Mouse (Mus musculus): ENCODE measurements around the gene Arhgap27.
"Not testable (repeated sequence)": the region's sequence is repeated elsewhere in the genome, so short reads cannot be mapped to it uniquely, and the experiment has no call there.

Gene Arhgap27

GRCm38 (mm10) chr11:103363214-103364148, at the start of gene Arhgap27:
Gene Arhgap27, minus strand, starts transcription at chr11:103363692.
- DNase-seq (ENCODE audit: low spot score): peak; percentile 62

GRCm38 (mm10) chr11:103412950-103413423, 49.5 kb upstream of the Arhgap27 start:
- peak; percentile 21 for DNase-seq (ENCODE audit: low spot score)

GRCm38 (mm10) chr11:103411981-103412949, 48.8 kb upstream of the Arhgap27 start, which contains the start of gene Plekhm1:
Gene Plekhm1, minus strand, starts transcription at chr11:103412687.
- peak; percentile 97 for DNase-seq (ENCODE audit: low spot score)

GRCm38 (mm10) chr11:103411301-103411700, 47.8 kb upstream of the Arhgap27 start:
- DNase-seq (ENCODE audit: low spot score): no peak

- no peak for DNase-seq (ENCODE audit: low spot score)
Measured at GRCm38 (mm10) chr11:103408880-103409279, 45.4 kb upstream of the Arhgap27 start.

- not testable (repeated sequence) for DNase-seq (ENCODE audit: low spot score)
Measured at GRCm38 (mm10) chr11:103407136-103407535, 43.6 kb upstream of the Arhgap27 start.

GRCm38 (mm10) chr11:103406551-103406950, 43.1 kb upstream of the Arhgap27 start:
- no peak for DNase-seq (ENCODE audit: low spot score)

- DNase-seq (ENCODE audit: low spot score): no peak
Measured at GRCm38 (mm10) chr11:103405814-103406213, 42.3 kb upstream of the Arhgap27 start.

- DNase-seq (ENCODE audit: low spot score): no peak
Measured at GRCm38 (mm10) chr11:103404618-103405017, 41.1 kb upstream of the Arhgap27 start.

GRCm38 (mm10) chr11:103403776-103404175, 40.3 kb upstream of the Arhgap27 start:
- DNase-seq (ENCODE audit: low spot score): no peak

- DNase-seq (ENCODE audit: low spot score): no peak
Measured at GRCm38 (mm10) chr11:103402738-103403137, 39.2 kb upstream of the Arhgap27 start.

GRCm38 (mm10) chr11:103402198-103402597, 38.7 kb upstream of the Arhgap27 start:
- peak; percentile 70 for DNase-seq (ENCODE audit: low spot score)

- no peak for DNase-seq (ENCODE audit: low spot score)
Measured at GRCm38 (mm10) chr11:103399986-103400385, 36.5 kb upstream of the Arhgap27 start.

GRCm38 (mm10) chr11:103399050-103399449, 35.6 kb upstream of the Arhgap27 start:
- DNase-seq (ENCODE audit: low spot score): peak; percentile 20

- no peak for DNase-seq (ENCODE audit: low spot score)
Measured at GRCm38 (mm10) chr11:103396682-103397081, 33.2 kb upstream of the Arhgap27 start.

GRCm38 (mm10) chr11:103396236-103396635, 32.7 kb upstream of the Arhgap27 start:
- DNase-seq (ENCODE audit: low spot score): no peak

GRCm38 (mm10) chr11:103394604-103395003, 31.1 kb upstream of the Arhgap27 start:
- DNase-seq (ENCODE audit: low spot score): no peak

- DNase-seq (ENCODE audit: low spot score): no peak
Measured at GRCm38 (mm10) chr11:103394025-103394424, 30.5 kb upstream of the Arhgap27 start.

GRCm38 (mm10) chr11:103387870-103388526, 24.5 kb upstream of the Arhgap27 start:
- DNase-seq (ENCODE audit: low spot score): no peak

GRCm38 (mm10) chr11:103386827-103387226, 23.3 kb upstream of the Arhgap27 start:
- no peak for DNase-seq (ENCODE audit: low spot score)

GRCm38 (mm10) chr11:103381956-103382613, 18.6 kb upstream of the Arhgap27 start:
- DNase-seq (ENCODE audit: low spot score): peak; percentile 71
